Mouse (Mus musculus): ENCODE results near the gene Ttc22. TPM values are rescaled to one million over a fixed set of nuclear protein-coding genes. Genes with fewer than 3 reads are reported as not detected.
A peak's percentile ranks its signal among the peaks of the same experiment; 100 is the strongest.

Ttc22 gene
- polyA plus RNA-seq, 1 experiment from 2014 or later = 3.4 TPM

DNA sequence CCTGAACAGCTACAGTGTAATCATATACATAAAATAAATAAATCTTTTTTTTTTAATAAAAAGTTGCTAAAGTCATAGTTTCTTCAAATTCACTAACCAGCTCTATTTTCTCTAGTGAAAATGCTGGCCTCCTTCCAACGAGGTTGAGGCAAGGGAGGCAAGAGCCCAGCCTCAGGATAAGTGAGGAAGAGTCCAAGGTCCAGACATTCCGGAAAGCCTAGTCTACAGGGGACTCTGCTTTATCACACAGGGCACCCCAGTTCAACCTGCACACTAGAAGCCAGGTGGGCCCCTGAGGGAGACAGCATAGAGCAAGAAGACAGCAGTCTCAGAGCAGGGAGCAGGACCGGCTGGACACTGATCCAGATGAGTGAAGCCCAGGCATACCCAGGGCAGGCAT is 804 bp upstream of the Ttc22 start:
- H3K27me3 ChIP-seq (replicated peaks) = peaks cover 36% of the 10 kb centered on the region
- 81% methylated on average over 3 of the region's 3 CpGs for WGBS
- H3K4me2 ChIP-seq = no peak overlapping the region
- no peak for ATAC-seq (replicated peaks)
- H3K27ac ChIP-seq = no peak overlapping the region
- H3K4me1 ChIP-seq = peaks cover 27% of the 10 kb centered on the region
- no peaks in the 10 kb centered on the region for H3K36me3 ChIP-seq (replicated peaks)
- no peaks in the 10 kb centered on the region for H3K9me3 ChIP-seq
- no peak overlapping the region for H3K4me3 ChIP-seq
- no peak overlapping the region for H3K9ac ChIP-seq

DNA sequence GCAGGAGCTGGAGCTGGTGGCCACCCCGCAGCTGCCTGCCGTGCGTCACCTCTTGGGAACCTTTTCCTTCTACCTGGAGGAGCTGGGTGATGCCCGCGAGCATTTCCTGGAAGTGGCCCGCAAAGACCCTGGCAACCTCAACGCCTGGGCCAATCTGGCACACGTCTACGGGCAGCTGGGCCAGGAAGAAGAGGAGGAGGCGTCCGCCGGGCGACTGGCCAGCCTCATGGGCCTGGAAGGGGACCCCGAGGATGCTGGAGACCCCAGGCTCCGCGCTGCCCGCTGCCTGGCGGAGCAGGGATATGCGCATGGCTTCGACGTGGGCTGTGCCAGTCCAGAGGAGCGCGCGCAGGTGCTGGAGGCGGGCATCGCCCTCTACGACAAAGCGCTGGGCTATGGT is 480 bp downstream of the Ttc22 start:
- Histone ChIP-seq H3K36me3 (replicated peaks) (no peaks in the 10 kb centered on the region), H3K9ac (no peak overlapping the region), H3K27ac (no peak overlapping the region), H3K4me2 (peak overlapping the region; percentile 15; the same call in 1 of the 2 replicates), H3K4me1 (peaks cover 18% of the 10 kb centered on the region), H3K4me3 (no peak overlapping the region), H3K27me3 (replicated peaks) (peaks cover 36% of the 10 kb centered on the region), H3K9me3 (no peaks in the 10 kb centered on the region)
- no peak for ATAC-seq (replicated peaks)
- WGBS = 39% methylated on average over 26 of the region's 28 CpGs

DNA sequence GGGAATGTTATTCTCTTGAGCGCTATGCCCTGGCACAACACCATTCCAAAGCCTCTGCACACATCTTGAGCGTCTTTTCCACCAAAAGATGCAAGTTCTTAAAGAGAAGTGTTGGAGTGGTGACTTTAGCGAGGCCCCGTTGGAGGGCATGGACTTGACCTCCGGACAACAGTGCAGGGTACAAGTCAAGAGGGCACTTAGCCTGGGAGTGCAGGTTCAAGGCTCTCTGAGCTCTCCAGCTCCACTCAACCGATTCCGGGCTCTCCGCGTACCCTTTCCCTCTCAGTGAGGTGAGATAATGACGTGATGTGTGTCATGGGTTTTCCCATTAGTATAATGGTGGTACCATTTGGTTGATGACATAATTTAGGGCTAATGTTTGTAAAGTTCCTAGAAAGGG is 2.0 kb downstream of the Ttc22 start:
- Histone ChIP-seq H3K4me1 (peaks cover 17% of the 10 kb centered on the region), H3K27me3 (replicated peaks) (peaks cover 36% of the 10 kb centered on the region), H3K9ac (no peak overlapping the region), H3K27ac (no peak overlapping the region), H3K9me3 (no peaks in the 10 kb centered on the region), H3K36me3 (replicated peaks) (no peaks in the 10 kb centered on the region), H3K4me2 (no peak overlapping the region), H3K4me3 (no peak overlapping the region)
- 93% methylated on average over 10 of the region's 10 CpGs for WGBS
- ATAC-seq (replicated peaks) = no peak

DNA sequence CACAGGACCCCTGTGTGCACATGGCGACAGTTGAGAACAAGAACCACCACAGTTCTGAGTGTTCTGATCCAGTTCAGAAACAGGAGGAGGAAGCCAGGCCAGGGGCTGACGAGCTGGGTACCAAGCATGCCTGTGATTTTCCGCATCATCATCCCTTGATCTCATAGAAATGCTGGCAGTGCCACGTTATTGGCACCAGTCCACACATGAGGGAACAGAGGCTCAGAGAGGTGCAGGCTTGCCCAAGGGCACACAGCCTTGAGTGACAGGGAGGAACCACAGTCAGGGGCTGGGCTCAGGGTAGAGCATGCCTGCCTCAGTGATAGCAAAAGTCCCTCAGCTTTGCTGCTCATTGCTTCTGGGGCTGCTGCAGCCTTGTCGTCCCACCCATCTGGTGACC is 5.6 kb downstream of the Ttc22 start:
- no peak overlapping the region for H3K4me2 ChIP-seq
- H3K4me1 ChIP-seq = peaks cover 38% of the 10 kb centered on the region
- no peak overlapping the region for H3K27ac ChIP-seq
- no peaks in the 10 kb centered on the region for H3K36me3 ChIP-seq (replicated peaks)
- H3K9ac ChIP-seq = no peak overlapping the region
- H3K4me3 ChIP-seq = no peak overlapping the region
- peaks cover 22% of the 10 kb centered on the region for H3K27me3 ChIP-seq (replicated peaks)
- 70% methylated on average over 5 of the region's 5 CpGs for WGBS
- no peaks in the 10 kb centered on the region for H3K9me3 ChIP-seq
- no peak for ATAC-seq (replicated peaks)

DNA sequence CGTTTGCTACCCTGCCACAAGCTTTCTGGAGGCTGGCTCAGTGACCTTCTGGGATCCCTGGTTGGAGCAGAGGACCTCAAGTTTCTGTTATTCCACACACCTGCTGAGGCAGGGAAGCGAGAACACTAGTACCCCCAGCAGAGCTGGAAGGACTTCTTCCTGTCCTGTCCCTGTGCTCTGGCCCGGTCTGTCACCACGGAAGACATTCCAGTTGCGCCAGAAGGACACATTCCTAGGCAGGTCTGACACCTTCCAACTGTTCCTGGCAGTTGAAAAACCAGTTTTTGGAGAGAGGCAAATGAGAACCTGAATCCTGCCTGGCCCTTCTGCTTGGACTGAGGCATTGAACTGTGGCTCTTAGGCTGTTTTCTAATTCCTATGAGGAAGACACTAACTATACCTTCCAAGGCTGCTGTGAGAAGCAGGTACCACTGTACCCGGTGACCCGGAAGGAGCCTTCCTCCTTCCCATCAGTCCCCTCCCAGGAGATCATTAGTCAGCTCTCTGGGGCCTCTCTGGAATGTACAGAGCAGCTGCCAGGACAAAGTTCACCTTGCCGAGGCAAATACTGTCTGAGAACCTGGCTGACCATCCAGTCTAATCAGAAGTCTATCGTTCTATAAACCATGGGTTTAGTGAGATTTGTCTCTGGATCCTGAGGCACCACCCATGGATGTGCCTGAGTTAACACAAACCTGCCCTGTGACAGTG is 6.6 kb downstream of the Ttc22 start:
- peaks cover 12% of the 10 kb centered on the region; the same call in 1 of the 2 replicates for H3K27me3 ChIP-seq (replicated peaks)
- no peak for ATAC-seq (replicated peaks)
- no peaks in the 10 kb centered on the region for H3K36me3 ChIP-seq (replicated peaks)
- no peak overlapping the region for H3K27ac ChIP-seq
- H3K9ac ChIP-seq = no peak overlapping the region
- H3K9me3 ChIP-seq = no peaks in the 10 kb centered on the region
- H3K4me3 ChIP-seq = no peak overlapping the region
- 64% methylated on average over 9 of the region's 9 CpGs for WGBS
- H3K4me2 ChIP-seq = no peak overlapping the region
- H3K4me1 ChIP-seq = peaks cover 47% of the 10 kb centered on the region

GRCm38 (mm10) chr4:106629374-106629773 is 7.1 kb downstream of the Ttc22 start:
- 77% methylated on average over 5 of the region's 5 CpGs for WGBS
- H3K9me3 ChIP-seq = no peaks in the 10 kb centered on the region
- H3K27ac ChIP-seq = no peak overlapping the region
- no peak overlapping the region for H3K4me3 ChIP-seq
- ATAC-seq (replicated peaks) = no peak
- H3K27me3 ChIP-seq (replicated peaks) = 0 out of 2 replicates have a peak, but pooled peaks cover 6% of the 10 kb centered on the region
- H3K4me1 ChIP-seq = peaks cover 52% of the 10 kb centered on the region
- H3K36me3 ChIP-seq (replicated peaks) = no peaks in the 10 kb centered on the region
- no peak overlapping the region for H3K9ac ChIP-seq
- no peak overlapping the region for H3K4me2 ChIP-seq

GRCm38 (mm10) chr4:106630333-106631220 is 8.3 kb downstream of the Ttc22 start:
- ATAC-seq (replicated peaks) = peak; percentile 80
- 12% methylated on average over 14 of the region's 14 CpGs for WGBS

DNA sequence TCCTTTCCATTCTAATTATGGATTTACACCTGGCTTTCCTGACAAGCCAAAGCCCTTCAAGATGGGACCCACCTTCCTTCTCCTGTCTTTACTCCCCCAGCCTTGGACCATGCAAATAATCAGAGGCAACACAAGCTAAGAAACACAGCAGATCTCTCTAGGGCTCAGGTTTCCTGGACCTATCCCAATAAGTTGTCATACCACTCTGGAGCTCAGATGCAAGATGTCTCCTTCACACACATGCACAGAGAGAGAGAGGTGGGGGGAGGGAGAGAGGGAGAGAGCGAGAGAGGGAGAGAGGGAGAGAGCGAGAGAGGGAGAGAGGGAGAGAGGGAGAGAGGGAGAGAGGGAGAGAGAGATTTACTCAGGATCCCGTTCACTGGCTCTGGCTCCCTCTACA is 10.1 kb downstream of the Ttc22 start:
- ATAC-seq (replicated peaks) = no peak
- H3K4me3 ChIP-seq = no peak overlapping the region
- H3K36me3 ChIP-seq (replicated peaks) = no peaks in the 10 kb centered on the region
- H3K4me2 ChIP-seq = no peak overlapping the region
- H3K4me1 ChIP-seq = peaks cover 48% of the 10 kb centered on the region
- peak overlapping the region; percentile 89 for H3K27ac ChIP-seq
- H3K27me3 ChIP-seq (replicated peaks) = no peaks in the 10 kb centered on the region
- H3K9me3 ChIP-seq = no peaks in the 10 kb centered on the region
- WGBS = 38% methylated on average over 1 of the region's 3 CpGs
- no peak overlapping the region for H3K9ac ChIP-seq

More at GRCm38 (mm10) chr4:106630333-106631220, 8.3 kb downstream of the Ttc22 start:
- Histone ChIP-seq H3K9me3 (no peaks in the 10 kb centered on the region), H3K36me3 (replicated peaks) (no peaks in the 10 kb centered on the region), H3K4me3 (no peak overlapping the region), H3K4me1 (peaks cover 56% of the 10 kb centered on the region), H3K27me3 (replicated peaks) (no peaks in the 10 kb centered on the region), H3K4me2 (peak overlapping the region; percentile 37), H3K9ac (peak overlapping the region; percentile 27), H3K27ac (peak overlapping the region; percentile 88)

- peaks cover 48% of the 10 kb centered on the region for H3K4me1 ChIP-seq
- no peak overlapping the region for H3K9ac ChIP-seq
- no peaks in the 10 kb centered on the region for H3K27me3 ChIP-seq (replicated peaks)
- H3K36me3 ChIP-seq (replicated peaks) = no peaks in the 10 kb centered on the region
- 21% methylated on average over 8 of the region's 8 CpGs for WGBS
- H3K4me2 ChIP-seq = peak overlapping the region; percentile 28
- peak overlapping the region; percentile 89 for H3K27ac ChIP-seq
- no peaks in the 10 kb centered on the region for H3K9me3 ChIP-seq
- peak; percentile 60 for ATAC-seq (replicated peaks)
- H3K4me3 ChIP-seq = 0 out of 2 replicates have a peak overlapping the region, but pooled peaks have one; percentile 3
Measured at GRCm38 (mm10) chr4:106633281-106634085, 11.3 kb downstream of the Ttc22 start.

- Histone ChIP-seq H3K4me2 (peak overlapping the region; percentile 28), H3K9me3 (no peaks in the 10 kb centered on the region), H3K36me3 (replicated peaks) (no peaks in the 10 kb centered on the region), H3K27ac (peak overlapping the region; percentile 89), H3K4me1 (peaks cover 48% of the 10 kb centered on the region), H3K9ac (no peak overlapping the region), H3K4me3 (0 out of 2 replicates have a peak overlapping the region, but pooled peaks have one; percentile 3), H3K27me3 (replicated peaks) (no peaks in the 10 kb centered on the region)
- ATAC-seq (replicated peaks) = peak; percentile 21
- 31% methylated on average over 9 of the region's 9 CpGs for WGBS
Measured at GRCm38 (mm10) chr4:106634086-106634479, 11.9 kb downstream of the Ttc22 start.

DNA sequence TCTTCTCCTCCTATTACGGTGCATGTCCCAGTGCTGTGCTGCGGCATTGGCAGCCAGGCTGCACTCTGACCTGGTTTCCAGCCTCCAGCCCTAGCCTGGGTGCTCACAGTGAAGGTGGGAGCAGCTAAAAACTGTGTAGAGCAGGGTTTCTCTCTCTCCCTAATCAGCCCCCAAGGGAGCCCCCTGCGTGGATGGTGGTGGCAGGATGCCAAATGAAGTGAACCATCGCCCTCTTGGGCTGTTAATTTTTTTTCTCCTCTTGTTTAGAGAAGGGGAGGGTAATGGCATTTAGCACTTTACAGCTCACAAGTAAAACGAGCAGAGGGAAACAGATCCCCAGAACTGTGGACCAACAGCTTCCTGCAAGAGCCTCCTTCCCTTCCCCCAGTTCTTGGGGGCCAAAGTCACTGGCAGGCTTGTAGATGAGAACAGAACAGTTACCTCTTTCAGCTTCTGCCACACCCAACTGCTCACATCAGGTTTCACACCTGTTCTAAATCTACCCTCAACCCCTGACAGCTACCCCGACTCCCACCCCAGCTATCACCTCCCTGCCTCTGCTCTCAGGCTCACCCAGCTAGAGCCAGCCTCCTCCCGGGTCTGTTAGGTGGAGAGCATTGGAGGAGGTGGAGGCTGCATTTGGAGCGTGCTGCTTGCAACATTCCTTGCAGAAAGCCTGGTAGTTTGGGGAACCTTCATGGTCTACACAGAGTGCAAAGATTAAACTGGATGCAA is 21.4 kb downstream of the Ttc22 start:
- Histone ChIP-seq H3K4me1 (no peaks in the 10 kb centered on the region), H3K27me3 (replicated peaks) (peaks cover 11% of the 10 kb centered on the region), H3K4me2 (no peak overlapping the region), H3K9me3 (no peaks in the 10 kb centered on the region), H3K4me3 (no peak overlapping the region), H3K36me3 (replicated peaks) (no peaks in the 10 kb centered on the region), H3K27ac (no peak overlapping the region), H3K9ac (no peak overlapping the region)
- 51% methylated on average over 8 of the region's 8 CpGs for WGBS
- no peak for ATAC-seq (replicated peaks)
